Mouse (Mus musculus): ENCODE measurements at regions not wholly inside any gene's neighbourhood (a gene's known extent, or its start where the extent isn't known, plus 50 kb on each side); places are given as distances from the start of the nearest gene placed in this dataset.

GRCm38 (mm10) chr5:97700507-97700906 lies 243.7 kb upstream of the Gk2 start:
- DNase-seq = no peak
- Histone ChIP-seq H3K27ac (ENCODE audit: insufficient read depth, low read length) (no peak overlapping the region), H3K4me3 (replicated peaks; ENCODE audit: insufficient read depth, low read depth, low read length) (no peak overlapping the region), H3K27me3 (ENCODE audit: control insufficient read depth, insufficient read depth, low read length) (no peaks in the 10 kb centered on the region; the same call in 1 of the 2 replicates), H3K4me1 (ENCODE audit: control insufficient read depth, insufficient read depth, low read length) (peaks cover 5% of the 10 kb centered on the region; the same call in 1 of the 2 replicates)
- TF ChIP-seq POLR2A (IDR thresholded peaks at IDR 0.05; ENCODE audit: borderline replicate concordance, insufficient read depth, low read length) = no peak
- no peak for TF ChIP-seq CTCF (IDR thresholded peaks at IDR 0.05; ENCODE audit: borderline replicate concordance, insufficient read depth, low read depth, low read length)
- 59% methylated on average over 3 of the region's 3 CpGs for WGBS

GRCm38 (mm10) chr5:97697581-97698134 lies 240.8 kb upstream of the Gk2 start:
- H3K27me3 ChIP-seq (ENCODE audit: control insufficient read depth, insufficient read depth, low read length) = no peaks in the 10 kb centered on the region; the same call in 1 of the 2 replicates
- no peak for TF ChIP-seq CTCF (IDR thresholded peaks at IDR 0.05; ENCODE audit: borderline replicate concordance, insufficient read depth, low read depth, low read length)
- no peak for TF ChIP-seq POLR2A (IDR thresholded peaks at IDR 0.05; ENCODE audit: borderline replicate concordance, insufficient read depth, low read length)
- H3K4me1 ChIP-seq (ENCODE audit: control insufficient read depth, insufficient read depth, low read length) = peaks cover 5% of the 10 kb centered on the region; the same call in 1 of the 2 replicates
- peak; percentile 57 to 60 for DNase-seq
- 9% methylated on average over 8 of the region's 8 CpGs for WGBS
- no peak overlapping the region for H3K27ac ChIP-seq (ENCODE audit: insufficient read depth, low read length)
- H3K4me3 ChIP-seq (replicated peaks; ENCODE audit: insufficient read depth, low read depth, low read length) = no peak overlapping the region

GRCm38 (mm10) chr5:97693333-97693940 lies 236.6 kb upstream of the Gk2 start:
- no peak for DNase-seq
- WGBS = 88% methylated on average over 10 of the region's 10 CpGs
- no peak for TF ChIP-seq CTCF (IDR thresholded peaks at IDR 0.05; ENCODE audit: borderline replicate concordance, insufficient read depth, low read depth, low read length)
- Histone ChIP-seq H3K27me3 (ENCODE audit: control insufficient read depth, insufficient read depth, low read length) (no peaks in the 10 kb centered on the region), H3K27ac (ENCODE audit: insufficient read depth, low read length) (no peak overlapping the region), H3K4me3 (replicated peaks; ENCODE audit: insufficient read depth, low read depth, low read length) (no peak overlapping the region), H3K4me1 (ENCODE audit: control insufficient read depth, insufficient read depth, low read length) (peaks cover 5% of the 10 kb centered on the region; the same call in 1 of the 2 replicates)

- Histone ChIP-seq H3K27me3 (ENCODE audit: control insufficient read depth, insufficient read depth, low read length) (no peaks in the 10 kb centered on the region), H3K4me3 (replicated peaks; ENCODE audit: insufficient read depth, low read depth, low read length) (no peak overlapping the region), H3K4me1 (ENCODE audit: control insufficient read depth, insufficient read depth, low read length) (no peaks in the 10 kb centered on the region), H3K27ac (ENCODE audit: insufficient read depth, low read length) (no peak overlapping the region)
- TF ChIP-seq CTCF (IDR thresholded peaks at IDR 0.05; ENCODE audit: borderline replicate concordance, insufficient read depth, low read depth, low read length) = no peak
- TF ChIP-seq POLR2A (IDR thresholded peaks at IDR 0.05; ENCODE audit: borderline replicate concordance, insufficient read depth, low read length) = no peak
- DNase-seq = no peak
Observed at GRCm38 (mm10) chr5:97685443-97685842, 228.6 kb upstream of the Gk2 start.

DNA sequence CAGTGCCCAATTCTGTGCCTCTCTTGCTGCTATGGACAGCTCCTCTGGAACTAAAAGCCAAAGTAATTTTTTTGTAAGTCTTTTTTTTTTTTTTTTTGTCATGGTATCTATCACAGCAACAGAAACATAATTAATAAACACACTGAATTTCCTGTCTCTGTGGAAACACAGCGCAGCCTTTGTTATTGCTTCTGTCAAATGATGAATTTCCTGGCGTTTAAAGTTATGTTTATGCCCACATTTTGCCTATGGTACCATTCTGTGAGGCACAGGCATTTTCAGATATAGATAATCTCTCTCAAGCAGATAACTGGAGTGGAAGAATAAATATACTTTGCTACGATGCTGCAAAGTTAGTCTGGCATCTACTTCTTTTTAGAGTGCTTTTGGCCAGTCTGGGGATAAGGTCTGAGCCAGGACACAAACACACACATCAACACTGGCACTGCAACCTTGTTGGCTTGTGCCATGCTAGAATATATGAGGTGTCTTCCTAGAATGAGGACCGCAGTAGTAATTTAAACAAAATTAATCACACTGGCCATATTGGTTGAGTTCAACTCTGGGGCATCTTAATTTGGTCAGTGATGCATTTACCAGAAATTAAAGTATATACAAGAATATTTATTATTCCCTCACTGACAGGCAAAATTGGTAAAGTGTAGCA lies 227.9 kb upstream of the Gk2 start:
- H3K4me1 ChIP-seq (ENCODE audit: control insufficient read depth, insufficient read depth, low read length) = no peaks in the 10 kb centered on the region
- 79% methylated on average over 4 of the region's 4 CpGs for WGBS
- no peak for DNase-seq
- TF ChIP-seq POLR2A (IDR thresholded peaks at IDR 0.05; ENCODE audit: borderline replicate concordance, insufficient read depth, low read length) (no peak), CTCF (IDR thresholded peaks at IDR 0.05; ENCODE audit: borderline replicate concordance, insufficient read depth, low read depth, low read length) (no peak)
- H3K4me3 ChIP-seq (replicated peaks; ENCODE audit: insufficient read depth, low read depth, low read length) = no peak overlapping the region
- no peak overlapping the region for H3K27ac ChIP-seq (ENCODE audit: insufficient read depth, low read length)
- H3K27me3 ChIP-seq (ENCODE audit: control insufficient read depth, insufficient read depth, low read length) = no peaks in the 10 kb centered on the region

DNA sequence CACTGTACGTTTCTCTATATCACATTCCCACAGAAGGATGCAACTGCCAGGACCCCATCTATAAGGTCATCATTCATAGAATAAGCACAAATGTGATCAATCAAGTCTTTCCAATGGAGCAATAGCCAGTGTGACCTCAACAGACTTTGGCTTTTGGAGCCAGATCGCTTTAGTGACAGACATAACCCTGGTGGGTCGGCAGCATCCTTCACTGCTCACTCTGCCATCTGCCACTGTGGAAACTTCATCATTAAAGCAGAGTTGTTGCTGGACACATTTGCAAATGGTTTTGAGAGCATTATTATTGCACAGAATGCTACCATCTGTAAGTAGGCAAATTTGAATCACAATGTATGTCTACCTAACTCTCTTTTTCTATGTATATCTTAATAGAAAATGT lies 212.9 kb upstream of the Gk2 start:
- H3K4me3 ChIP-seq (replicated peaks; ENCODE audit: insufficient read depth, low read depth, low read length) = no peak overlapping the region
- DNase-seq = no peak
- H3K27me3 ChIP-seq (ENCODE audit: control insufficient read depth, insufficient read depth, low read length) = no peaks in the 10 kb centered on the region
- 33% methylated on average over 3 of the region's 3 CpGs for WGBS
- H3K27ac ChIP-seq (ENCODE audit: insufficient read depth, low read length) = no peak overlapping the region
- no peaks in the 10 kb centered on the region for H3K4me1 ChIP-seq (ENCODE audit: control insufficient read depth, insufficient read depth, low read length)
- TF ChIP-seq POLR2A (IDR thresholded peaks at IDR 0.05; ENCODE audit: borderline replicate concordance, insufficient read depth, low read length) = no peak

DNA sequence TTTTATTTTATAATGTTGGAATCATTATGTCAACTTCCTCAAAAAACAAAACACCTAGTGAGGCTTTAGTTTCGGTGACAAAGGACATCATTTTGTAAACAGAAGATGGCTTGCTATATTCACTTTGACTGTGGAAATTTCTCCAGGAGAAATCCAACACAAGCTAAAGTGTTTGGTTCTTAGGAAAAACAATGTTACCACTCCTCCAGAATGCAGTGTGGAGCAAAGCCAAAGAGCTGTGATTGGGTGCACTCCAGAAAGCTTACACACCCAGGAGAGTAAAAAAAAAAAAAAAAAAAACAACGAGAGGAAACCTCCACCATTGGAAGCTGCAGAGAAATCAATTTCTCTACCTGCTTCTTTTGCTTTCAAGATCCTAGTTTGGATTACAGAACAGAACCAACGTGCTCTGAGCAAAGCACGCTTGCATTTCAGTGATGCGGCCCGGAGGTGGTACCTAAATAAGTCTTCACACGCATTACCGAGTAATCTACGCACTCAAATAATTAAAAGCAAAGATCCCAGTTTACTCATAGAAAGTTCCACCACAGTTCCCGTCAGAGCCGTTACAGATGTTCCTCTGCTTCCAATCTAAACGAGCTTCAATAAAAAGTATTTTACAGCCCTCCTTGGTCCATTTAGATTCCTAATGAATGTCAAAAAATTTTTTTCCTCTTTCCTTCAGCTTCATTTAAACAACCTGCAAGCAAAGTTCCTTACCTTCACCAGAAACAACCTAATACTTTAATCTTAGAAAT lies 199.5 kb upstream of the Gk2 start:
- DNase-seq = no peak
- Histone ChIP-seq H3K27ac (ENCODE audit: insufficient read depth, low read length) (no peak overlapping the region), H3K4me3 (replicated peaks; ENCODE audit: insufficient read depth, low read depth, low read length) (no peak overlapping the region), H3K4me1 (ENCODE audit: control insufficient read depth, insufficient read depth, low read length) (no peaks in the 10 kb centered on the region), H3K27me3 (ENCODE audit: control insufficient read depth, insufficient read depth, low read length) (no peaks in the 10 kb centered on the region; the same call in 1 of the 2 replicates)
- TF ChIP-seq POLR2A (IDR thresholded peaks at IDR 0.05; ENCODE audit: borderline replicate concordance, insufficient read depth, low read length) (no peak), CTCF (IDR thresholded peaks at IDR 0.05; ENCODE audit: borderline replicate concordance, insufficient read depth, low read depth, low read length) (no peak)
- 89% methylated on average over 12 of the region's 12 CpGs for WGBS

Measured in cerebellum, adult 2 months (tissue).